Mouse (Mus musculus): Measurements from ENCODE around the gene B230118H07Rik. TPM values are rescaled to one million over a fixed set of nuclear protein-coding genes. Genes with fewer than 3 reads are reported as not detected.

The B230118H07Rik gene
- polyA plus RNA-seq, 1 experiment from 2014 or later = 67.0 TPM

GRCm38 (mm10) chr2:101597186-101597585 lies 52.1 kb downstream of the B230118H07Rik start:
- no peak overlapping the region for H3K27ac ChIP-seq (replicated peaks in 1 of 2; ENCODE audit: control insufficient read depth in 1 of 2, insufficient read depth in 1 of 2, low read depth in 2 of 2, low read length in 2 of 2)
- ATAC-seq (ENCODE audit: insufficient number of reproducible peaks, insufficient read depth, low FRiP score, low read depth) = no peak
- no peak overlapping the region for H3K4me2 ChIP-seq (ENCODE audit: low read length)
- no peak overlapping the region for H3K9ac ChIP-seq (ENCODE audit: low read length)
- peaks cover 0 to 3% of the 10 kb centered on the region in 2 experiments; a peak in 1 of 4 replicates for H3K4me1 ChIP-seq (ENCODE audit: control insufficient read depth in 2 of 2, insufficient read depth in 2 of 2, low read length in 2 of 2)
- no peaks in the 10 kb centered on the region for H3K9me3 ChIP-seq (ENCODE audit: control insufficient read depth, low read length)
- H3K27me3 ChIP-seq (ENCODE audit: control insufficient read depth, insufficient read depth, low read length) = no peaks in the 10 kb centered on the region
- H3K4me3 ChIP-seq (ENCODE audit: control insufficient read depth in 1 of 2, insufficient read depth in 1 of 2, low read depth in 1 of 2, low read length in 2 of 2) = no peak overlapping the region
- no peaks in the 10 kb centered on the region for H3K36me3 ChIP-seq (ENCODE audit: control insufficient read depth, insufficient read depth, low read length)

GRCm38 (mm10) chr2:101594681-101595080 lies 54.7 kb downstream of the B230118H07Rik start:
- Histone ChIP-seq H3K4me3 (ENCODE audit: control insufficient read depth in 1 of 2, insufficient read depth in 1 of 2, low read depth in 1 of 2, low read length in 2 of 2) (no peak overlapping the region), H3K27me3 (ENCODE audit: control insufficient read depth, insufficient read depth, low read length) (no peaks in the 10 kb centered on the region), H3K36me3 (ENCODE audit: control insufficient read depth, insufficient read depth, low read length) (no peaks in the 10 kb centered on the region), H3K27ac (replicated peaks in 1 of 2; ENCODE audit: control insufficient read depth in 1 of 2, insufficient read depth in 1 of 2, low read depth in 2 of 2, low read length in 2 of 2) (no peak overlapping the region), H3K4me1 (ENCODE audit: control insufficient read depth in 2 of 2, insufficient read depth in 2 of 2, low read length in 2 of 2) (peaks cover 0 to 3% of the 10 kb centered on the region in 2 experiments; a peak in 1 of 4 replicates), H3K9me3 (ENCODE audit: control insufficient read depth, low read length) (no peaks in the 10 kb centered on the region), H3K4me2 (ENCODE audit: low read length) (no peak overlapping the region), H3K9ac (ENCODE audit: low read length) (no peak overlapping the region)
- 79% methylated on average over 5 of the region's 5 CpGs for WGBS
- ATAC-seq (ENCODE audit: insufficient number of reproducible peaks, insufficient read depth, low FRiP score, low read depth) = no peak

GRCm38 (mm10) chr2:101592886-101593285 lies 56.4 kb downstream of the B230118H07Rik start:
- Histone ChIP-seq H3K27me3 (ENCODE audit: control insufficient read depth, insufficient read depth, low read length) (no peaks in the 10 kb centered on the region), H3K9me3 (ENCODE audit: control insufficient read depth, low read length) (no peaks in the 10 kb centered on the region), H3K27ac (replicated peaks in 1 of 2; ENCODE audit: control insufficient read depth in 1 of 2, insufficient read depth in 1 of 2, low read depth in 2 of 2, low read length in 2 of 2) (no peak overlapping the region), H3K4me2 (ENCODE audit: low read length) (no peak overlapping the region), H3K36me3 (ENCODE audit: control insufficient read depth, insufficient read depth, low read length) (no peaks in the 10 kb centered on the region), H3K4me3 (ENCODE audit: control insufficient read depth in 1 of 2, insufficient read depth in 1 of 2, low read depth in 1 of 2, low read length in 2 of 2) (no peak overlapping the region), H3K4me1 (ENCODE audit: control insufficient read depth in 2 of 2, insufficient read depth in 2 of 2, low read length in 2 of 2) (no peaks in the 10 kb centered on the region), H3K9ac (ENCODE audit: low read length) (no peak overlapping the region)
- WGBS = 76% methylated on average over 8 of the region's 8 CpGs
- no peak for ATAC-seq (ENCODE audit: insufficient number of reproducible peaks, insufficient read depth, low FRiP score, low read depth)

- H3K4me3 ChIP-seq (ENCODE audit: control insufficient read depth in 1 of 2, insufficient read depth in 1 of 2, low read depth in 1 of 2, low read length in 2 of 2) = no peak overlapping the region
- no peak for ATAC-seq (ENCODE audit: insufficient number of reproducible peaks, insufficient read depth, low FRiP score, low read depth)
- no peaks in the 10 kb centered on the region for H3K9me3 ChIP-seq (ENCODE audit: control insufficient read depth, low read length)
- no peaks in the 10 kb centered on the region for H3K27me3 ChIP-seq (ENCODE audit: control insufficient read depth, insufficient read depth, low read length)
- no peaks in the 10 kb centered on the region for H3K4me1 ChIP-seq (ENCODE audit: control insufficient read depth in 2 of 2, insufficient read depth in 2 of 2, low read length in 2 of 2)
- H3K36me3 ChIP-seq (ENCODE audit: control insufficient read depth, insufficient read depth, low read length) = no peaks in the 10 kb centered on the region
- 57% methylated on average over 10 of the region's 10 CpGs for WGBS
- H3K4me2 ChIP-seq (ENCODE audit: low read length) = no peak overlapping the region
- no peak overlapping the region for H3K27ac ChIP-seq (replicated peaks in 1 of 2; ENCODE audit: control insufficient read depth in 1 of 2, insufficient read depth in 1 of 2, low read depth in 2 of 2, low read length in 2 of 2)
- no peak overlapping the region for H3K9ac ChIP-seq (ENCODE audit: low read length)
These were observed 57.1 kb downstream of the B230118H07Rik start for GRCm38 (mm10) chr2:101592023-101592841.

- no peak for ATAC-seq (ENCODE audit: insufficient number of reproducible peaks, insufficient read depth, low FRiP score, low read depth)
- 57% methylated on average over 8 of the region's 8 CpGs for WGBS
These were observed 58.0 kb downstream of the B230118H07Rik start for GRCm38 (mm10) chr2:101591356-101591755.

GRCm38 (mm10) chr2:101581418-101581817 lies 67.9 kb downstream of the B230118H07Rik start:
- Histone ChIP-seq H3K27ac (replicated peaks in 1 of 2; ENCODE audit: control insufficient read depth in 1 of 2, insufficient read depth in 1 of 2, low read depth in 2 of 2, low read length in 2 of 2) (no peak overlapping the region), H3K4me3 (ENCODE audit: control insufficient read depth in 1 of 2, insufficient read depth in 1 of 2, low read depth in 1 of 2, low read length in 2 of 2) (no peak overlapping the region), H3K4me1 (ENCODE audit: control insufficient read depth in 2 of 2, insufficient read depth in 2 of 2, low read length in 2 of 2) (0 out of 4 replicates have a peak, but pooled peaks cover 0 to 4% of the 10 kb centered on the region in 2 experiments), H3K9me3 (ENCODE audit: control insufficient read depth, low read length) (no peaks in the 10 kb centered on the region), H3K27me3 (ENCODE audit: control insufficient read depth, insufficient read depth, low read length) (no peaks in the 10 kb centered on the region), H3K4me2 (ENCODE audit: low read length) (no peak overlapping the region), H3K36me3 (ENCODE audit: control insufficient read depth, insufficient read depth, low read length) (no peaks in the 10 kb centered on the region; the same call in 1 of the 2 replicates), H3K9ac (ENCODE audit: low read length) (no peak overlapping the region)
- ATAC-seq (ENCODE audit: insufficient number of reproducible peaks, insufficient read depth, low FRiP score, low read depth) = no peak
- 79% methylated on average over 3 of the region's 3 CpGs for WGBS

More at GRCm38 (mm10) chr2:101591356-101591755, 58.0 kb downstream of the B230118H07Rik start:
- H3K27ac ChIP-seq (replicated peaks in 1 of 2; ENCODE audit: control insufficient read depth in 1 of 2, insufficient read depth in 1 of 2, low read depth in 2 of 2, low read length in 2 of 2) = no peak overlapping the region
- no peak overlapping the region for H3K4me2 ChIP-seq (ENCODE audit: low read length)
- no peaks in the 10 kb centered on the region for H3K4me1 ChIP-seq (ENCODE audit: control insufficient read depth in 2 of 2, insufficient read depth in 2 of 2, low read length in 2 of 2)
- no peak overlapping the region for H3K4me3 ChIP-seq (ENCODE audit: control insufficient read depth in 1 of 2, insufficient read depth in 1 of 2, low read depth in 1 of 2, low read length in 2 of 2)
- H3K9ac ChIP-seq (ENCODE audit: low read length) = no peak overlapping the region
- no peaks in the 10 kb centered on the region for H3K36me3 ChIP-seq (ENCODE audit: control insufficient read depth, insufficient read depth, low read length)
- H3K9me3 ChIP-seq (ENCODE audit: control insufficient read depth, low read length) = no peaks in the 10 kb centered on the region
- H3K27me3 ChIP-seq (ENCODE audit: control insufficient read depth, insufficient read depth, low read length) = no peaks in the 10 kb centered on the region

GRCm38 (mm10) chr2:101580977-101581376 lies 68.4 kb downstream of the B230118H07Rik start:
- Histone ChIP-seq H3K9ac (ENCODE audit: low read length) (no peak overlapping the region), H3K4me1 (ENCODE audit: control insufficient read depth in 2 of 2, insufficient read depth in 2 of 2, low read length in 2 of 2) (0 out of 4 replicates have a peak, but pooled peaks cover 0 to 4% of the 10 kb centered on the region in 2 experiments), H3K27ac (replicated peaks in 1 of 2; ENCODE audit: control insufficient read depth in 1 of 2, insufficient read depth in 1 of 2, low read depth in 2 of 2, low read length in 2 of 2) (no peak overlapping the region), H3K4me2 (ENCODE audit: low read length) (no peak overlapping the region), H3K27me3 (ENCODE audit: control insufficient read depth, insufficient read depth, low read length) (no peaks in the 10 kb centered on the region), H3K9me3 (ENCODE audit: control insufficient read depth, low read length) (no peaks in the 10 kb centered on the region), H3K36me3 (ENCODE audit: control insufficient read depth, insufficient read depth, low read length) (no peaks in the 10 kb centered on the region; the same call in 1 of the 2 replicates), H3K4me3 (ENCODE audit: control insufficient read depth in 1 of 2, insufficient read depth in 1 of 2, low read depth in 1 of 2, low read length in 2 of 2) (no peak overlapping the region)
- ATAC-seq (ENCODE audit: insufficient number of reproducible peaks, insufficient read depth, low FRiP score, low read depth) = no peak
- WGBS = 74% methylated on average over 3 of the region's 3 CpGs
